Comparison of ENCODE assay signal across 19 mouse cellular contexts in genomic region chrX:14664852-14665251, GRCm38 (mm10).
DNase-seq lines count a peak whose midpoint lies in the region; ATAC-seq and TF ChIP-seq lines count a peak whose summit lies in the region.
"Had no signal": no experiment of that assay in that cellular context is flagged by ENCODE, and none has a peak within 500 bp of the region (broad histone marks: within the 10 kb centered on the region; RNA-seq: fewer than 3 reads in every experiment).

No protein-coding gene starts in this region.

- no peak overlapping the region for H3K9ac ChIP-seq in forebrain, embryonic 16.5 days (replicated peaks; ENCODE audit: low read depth, low read length)
- no peak overlapping the region for H3K9ac ChIP-seq in hindbrain, embryonic 16.5 days (ENCODE audit: low read depth, low read length)
- H3K9ac ChIP-seq in midbrain, embryonic 15.5 days: no peak overlapping the region
- H3K9ac ChIP-seq: heart, embryonic 13.5 days; liver, embryonic 15.5 days; stomach, embryonic 15.5 days had no signal

- no peak overlapping the region for H3K27ac ChIP-seq in forebrain, embryonic 16.5 days (ENCODE audit: low read length)
- no peak overlapping the region for H3K27ac ChIP-seq in forebrain, embryonic 10.5 days
- no peak overlapping the region for H3K27ac ChIP-seq in hindbrain, embryonic 16.5 days (ENCODE audit: low read depth, low read length)
- no peak overlapping the region for H3K27ac ChIP-seq in midbrain, embryonic 15.5 days
- no peak overlapping the region for H3K27ac ChIP-seq in kidney, adult 2 months (ENCODE audit: insufficient read depth, low read depth, low read length)
- H3K27ac ChIP-seq: embryonic facial prominence, embryonic 10.5 days; heart, embryonic 13.5 days; liver, embryonic 15.5 days; stomach, embryonic 15.5 days had no signal

- H3K4me2 ChIP-seq in forebrain, embryonic 16.5 days (ENCODE audit: low read length): no peak overlapping the region
- no peak overlapping the region for H3K4me2 ChIP-seq in hindbrain, embryonic 16.5 days (ENCODE audit: low read length)
- no peak overlapping the region for H3K4me2 ChIP-seq in midbrain, embryonic 15.5 days
- H3K4me2 ChIP-seq: heart, embryonic 13.5 days; liver, embryonic 15.5 days; stomach, embryonic 15.5 days had no signal

- no peak for DNase-seq in forebrain, embryonic 10.5 days (ENCODE audit: extremely low spot score, low spot score)
- DNase-seq in embryo, embryonic 10.5 days (ENCODE audit: low spot score): peak; percentile 17
- DNase-seq in urinary bladder, postnatal 10 days (ENCODE audit: low spot score): no peak
- DNase-seq in kidney, adult 2 months: no peak
- DNase-seq in gastrocnemius, postnatal 14 days: no peak
- DNase-seq: adrenal gland, postnatal 25 days; cerebellum, adult 2 months; kidney, adult 11 months; kidney, postnatal 14 days; layer of hippocampus, adult 9-11 months; lung, postnatal 14 days; spleen, adult 18-20 months had no signal

- H3K4me3 ChIP-seq in forebrain, embryonic 16.5 days (replicated peaks; ENCODE audit: low read length): no peak overlapping the region
- no peak overlapping the region for H3K4me3 ChIP-seq in forebrain, embryonic 10.5 days
- H3K4me3 ChIP-seq in hindbrain, embryonic 16.5 days (ENCODE audit: low read length): no peak overlapping the region
- no peak overlapping the region for H3K4me3 ChIP-seq in midbrain, embryonic 15.5 days
- H3K4me3 ChIP-seq in kidney, adult 2 months (ENCODE audit: insufficient read depth, low read depth, low read length): no peak overlapping the region
- H3K4me3 ChIP-seq: embryonic facial prominence, embryonic 10.5 days; heart, embryonic 13.5 days; liver, embryonic 15.5 days; stomach, embryonic 15.5 days had no signal

- ATAC-seq in forebrain, embryonic 16.5 days: 0 out of 2 replicates have a peak, but pooled peaks have one; percentile 36
- 0 out of 2 replicates have a peak, but pooled peaks have one; percentile 70 for ATAC-seq in hindbrain, embryonic 16.5 days
- ATAC-seq in midbrain, embryonic 15.5 days (replicated peaks): peak; percentile 80

- intact Hi-C loops in gastrocnemius, postnatal 14 days (cut with DNase I; ENCODE audit: low total_unique reads): no loop called here

- H3K9me3 ChIP-seq in forebrain, embryonic 16.5 days (ENCODE audit: control insufficient read depth, low read length): no peaks in the 10 kb centered on the region; the same call in 1 of the 2 replicates
- H3K9me3 ChIP-seq in forebrain, embryonic 10.5 days: no peaks in the 10 kb centered on the region
- no peaks in the 10 kb centered on the region for H3K9me3 ChIP-seq in hindbrain, embryonic 16.5 days (ENCODE audit: control insufficient read depth, low read length)
- H3K9me3 ChIP-seq in midbrain, embryonic 15.5 days: no peaks in the 10 kb centered on the region
- H3K9me3 ChIP-seq: embryonic facial prominence, embryonic 10.5 days; heart, embryonic 13.5 days; liver, embryonic 15.5 days; stomach, embryonic 15.5 days had no signal

- H3K36me3 ChIP-seq in forebrain, embryonic 16.5 days (ENCODE audit: control insufficient read depth, insufficient read depth): no peaks in the 10 kb centered on the region
- H3K36me3 ChIP-seq in forebrain, embryonic 10.5 days (replicated peaks): no peaks in the 10 kb centered on the region
- no peaks in the 10 kb centered on the region for H3K36me3 ChIP-seq in hindbrain, embryonic 16.5 days (ENCODE audit: control insufficient read depth, insufficient read depth, low read length)
- H3K36me3 ChIP-seq in midbrain, embryonic 15.5 days (replicated peaks): no peaks in the 10 kb centered on the region
- H3K36me3 ChIP-seq in kidney, adult 2 months (ENCODE audit: control insufficient read depth, insufficient read depth, low read length): no peaks in the 10 kb centered on the region
- H3K36me3 ChIP-seq: embryonic facial prominence, embryonic 10.5 days; heart, embryonic 13.5 days; liver, embryonic 15.5 days; stomach, embryonic 15.5 days had no signal

- no peak for TF ChIP-seq CTCF in kidney, adult 2 months (conservative IDR thresholded peaks at IDR 0.05; ENCODE audit: insufficient read depth, insufficient read length, low read depth, low read length)

- no peaks in the 10 kb centered on the region for H3K27me3 ChIP-seq in forebrain, embryonic 16.5 days (replicated peaks; ENCODE audit: control insufficient read depth, insufficient read depth, low read length)
- no peaks in the 10 kb centered on the region for H3K27me3 ChIP-seq in forebrain, embryonic 10.5 days (ENCODE audit: poor library complexity, severe bottlenecking)
- H3K27me3 ChIP-seq in hindbrain, embryonic 16.5 days (replicated peaks; ENCODE audit: control insufficient read depth, insufficient read depth, low read length): no peaks in the 10 kb centered on the region
- no peaks in the 10 kb centered on the region for H3K27me3 ChIP-seq in midbrain, embryonic 15.5 days (replicated peaks)
- no peaks in the 10 kb centered on the region for H3K27me3 ChIP-seq in kidney, adult 2 months (replicated peaks; ENCODE audit: control insufficient read depth, insufficient read depth, low read length)
- H3K27me3 ChIP-seq: heart, embryonic 13.5 days; liver, embryonic 15.5 days; stomach, embryonic 15.5 days had no signal

- WGBS in forebrain, embryonic 16.5 days: 42% methylated on average over 3 of the region's 3 CpGs
- WGBS in forebrain, embryonic 10.5 days: 73% methylated on average over 3 of the region's 3 CpGs
- WGBS in hindbrain, embryonic 16.5 days: 37% methylated on average over 3 of the region's 3 CpGs
- WGBS in midbrain, embryonic 15.5 days: 31% methylated on average over 3 of the region's 3 CpGs
- 78% methylated on average over 3 of the region's 3 CpGs for WGBS in kidney, adult 2 months

- no peak for TF ChIP-seq POLR2A in kidney, adult 2 months (IDR thresholded peaks at IDR 0.05; ENCODE audit: low read depth, low read length)

- no peaks in the 10 kb centered on the region for H3K4me1 ChIP-seq in forebrain, embryonic 16.5 days (replicated peaks; ENCODE audit: control insufficient read depth, insufficient read depth, low read length)
- no peaks in the 10 kb centered on the region for H3K4me1 ChIP-seq in forebrain, embryonic 10.5 days
- H3K4me1 ChIP-seq in hindbrain, embryonic 16.5 days (ENCODE audit: control insufficient read depth, insufficient read depth, low read depth, low read length): no peaks in the 10 kb centered on the region
- peaks cover 4% of the 10 kb centered on the region; the same call in 1 of the 2 replicates for H3K4me1 ChIP-seq in midbrain, embryonic 15.5 days
- H3K4me1 ChIP-seq in kidney, adult 2 months (ENCODE audit: control insufficient read depth, insufficient read depth, low read length): no peaks in the 10 kb centered on the region
- H3K4me1 ChIP-seq: embryonic facial prominence, embryonic 10.5 days; heart, embryonic 13.5 days; liver, embryonic 15.5 days; stomach, embryonic 15.5 days had no signal
